Mouse (Mus musculus) stomach, postnatal 0 days (tissue): ENCODE measurements at regions not wholly inside any gene's neighbourhood (a gene's known extent, or its start where the extent isn't known, plus 50 kb on each side); places are given as distances from the start of the nearest gene placed in this dataset.

Source experiments
- CTCF ChIP-seq: IDR thresholded peaks from 2 replicates; pipeline ENCODE4 v1.5.1; 2016; ENCODE audit warnings: antibody characterized with exemption, low read depth, mild to moderate bottlenecking, moderate library complexity
- EP300 ChIP-seq: optimal IDR thresholded peaks from 2 replicates; pipeline ENCODE3; 2016; ENCODE audit warnings: antibody characterized with exemption

- TF ChIP-seq CTCF (no peak), EP300 (no peak)
These were observed 101.2 kb upstream of the Ddit4l start for GRCm38 (mm10) chr3:137520191-137520590.
